8 mouse cellular contexts compared by ENCODE assay signal in genomic region chr4:101647196-101647905, GRCm38 (mm10). TPM values are rescaled to one million over a fixed set of nuclear protein-coding genes. Genes with fewer than 3 reads are reported as not detected.
DNase-seq lines count a peak whose midpoint lies in the region; ATAC-seq lines count a peak whose summit lies in the region.

Leprot (plus strand) TSS chr4:101647718.

- no peaks in the 10 kb centered on the region for H3K36me3 ChIP-seq in lung, embryonic 16.5 days (ENCODE audit: control insufficient read depth, insufficient read depth, low read length)

- peak within 1 kb of the TSS; percentile 89 for H3K4me3 ChIP-seq in lung, embryonic 16.5 days (ENCODE audit: low read length)

- H3K9me3 ChIP-seq in lung, embryonic 16.5 days (ENCODE audit: control insufficient read depth, low read length), result no peaks in the 10 kb centered on the region

- no peaks in the 10 kb centered on the region for H3K27me3 ChIP-seq in lung, embryonic 16.5 days (ENCODE audit: control insufficient read depth, insufficient read depth, low read depth, low read length)

- peak; percentile 93 for DNase-seq in MEL-GATA-1-ER (ENCODE audit: extremely low read depth, low read depth)
- peak; percentile 99 for DNase-seq in cerebellum, adult 8-10 months
- peak; percentile 99 for DNase-seq in forelimb bud, embryonic 11.5 days (ENCODE audit: low read depth, low spot score)
- peak; percentile 100 for DNase-seq in layer of hippocampus, adult 9-10 months (ENCODE audit: low spot score)
- DNase-seq in ovary, postnatal 10 days (ENCODE audit: low spot score), result peak; percentile 99
- peak; percentile 83 to 85 for DNase-seq in thymus, postnatal 10 days (ENCODE audit: low spot score in 2 of 2)

- peak; percentile 89 to 90 for ATAC-seq in hematopoietic stem cell, adult 5-6 weeks (replicated peaks in 1 of 2; ENCODE audit: insufficient read depth in 1 of 2, low FRiP score in 2 of 2, low TSS enrichment in 1 of 2, low read depth in 1 of 2, poor library complexity in 2 of 2, severe bottlenecking in 2 of 2)
- peak; percentile 98 for ATAC-seq in lung, embryonic 16.5 days (ENCODE audit: low read depth)

- H3K9ac ChIP-seq in lung, embryonic 16.5 days (ENCODE audit: low read length), result peak within 1 kb of the TSS; percentile 97

- peak within 1 kb of the TSS; percentile 94 for H3K27ac ChIP-seq in lung, embryonic 16.5 days (ENCODE audit: low read length)

- peak within 1 kb of the TSS; percentile 84 for H3K4me2 ChIP-seq in lung, embryonic 16.5 days (ENCODE audit: low read depth, low read length)

- peaks cover 12% of the 10 kb centered on the region for H3K4me1 ChIP-seq in lung, embryonic 16.5 days (replicated peaks; ENCODE audit: control insufficient read depth, insufficient read depth, low read length)

- under 1% methylated on average over 39 of the region's 39 CpGs for whole genome bisulfite sequencing in lung, embryonic 16.5 days

RNA-seq across cellular contexts. Expression of gene Leprot, which starts in this region (rescaled TPM):
- 61.5 and 64.7 TPM in 2 replicates for total RNA-seq in hematopoietic stem cell, adult 5-6 weeks (2017)
- polyA plus RNA-seq in lung, embryonic 16.5 days (2015; fragmentation: Nextera tagmentation; extraction: Ambion mirVana), result 96.7 and 99.8 TPM in 2 replicates

Comparison
In these comparisons a context has a peak if more than half of its experiments do, and no peak if none do; other contexts are left out.
1. Peak in every context shown above with its lines: DNase-seq, ATAC-seq, H3K4me3 ChIP-seq and H3K27ac ChIP-seq.